Mouse (Mus musculus) small intestine, adult 2 months (tissue): ENCODE results near the gene Cd47. TPM values are rescaled to one million over a fixed set of nuclear protein-coding genes. Genes with fewer than 3 reads are reported as not detected.

ENCODE experiments used
- H3K27ac ChIP-seq: fragments of 200-500 bp; 2 replicates; pipeline ENCODE4 v1.5.1; 2012; ENCODE audit warnings: low read depth, low read length, control low read depth, inconsistent platforms; ENCODE audit not compliant: insufficient read depth
- H3K27me3 ChIP-seq: fragments of 200-500 bp; 2 replicates; pipeline ENCODE4 v1.6.1; 2012; ENCODE audit warnings: mild to moderate bottlenecking, moderate library complexity, low read length, inconsistent platforms; ENCODE audit not compliant: control insufficient read depth, insufficient read depth
- H3K36me3 ChIP-seq: fragments of 200-500 bp; 2 replicates; pipeline ENCODE4 v1.6.1; 2012; ENCODE audit warnings: mild to moderate bottlenecking, low read length, control low read depth, inconsistent platforms; ENCODE audit not compliant: control insufficient read depth, insufficient read depth
- H3K4me1 ChIP-seq: fragments of 200-500 bp; 2 replicates; pipeline ENCODE4 v1.6.1; 2012; ENCODE audit warnings: low read length, inconsistent platforms, mixed read lengths; ENCODE audit not compliant: control insufficient read depth, insufficient read depth, insufficient read length
- H3K4me3 ChIP-seq: fragments of 200-500 bp; 2 replicates; pipeline ENCODE4 v1.5.1; 2012; ENCODE audit warnings: low read depth, mild to moderate bottlenecking, control low read depth, inconsistent platforms, low read length, moderate library complexity
- CTCF ChIP-seq: fragments of 200-500 bp; IDR thresholded peaks from 2 replicates; pipeline ENCODE4 v1.5.1; 2012; ENCODE audit warnings: low read depth, mild to moderate bottlenecking, control low read depth, inconsistent platforms, low read length, moderate library complexity, mixed read lengths; ENCODE audit not compliant: insufficient replicate concordance, insufficient read length; ENCODE audit errors: extremely low read depth
- POLR2A ChIP-seq: fragments of 200-500 bp; IDR thresholded peaks from 2 replicates; pipeline ENCODE4 v1.6.1; 2012; ENCODE audit warnings: low read depth, mild to moderate bottlenecking, control low read depth, inconsistent platforms, low read length, moderate library complexity
- WGBS: fragments of 180-500 bp; shearing (Covaris S2); methylation state at CpG from one replicate; pipeline ENCODE4 v1.1.7; 2018; 5-methylcytosine and 5-hydroxymethylcytosine counted together
- polyA plus RNA-seq: library from polyadenylated mRNA; depleted of rRNA; stranded (reverse); fragments of >200 nt; gene quantifications from 2 replicates; pipeline ENCODE4 v1.2.3, GENCODE M21; 2012

The Cd47 gene
- polyA plus RNA-seq, 1 experiment, result 56.8 TPM

- TF ChIP-seq POLR2A (no peak), CTCF (no peak)
- WGBS, result 27% methylated on average over 9 of the region's 9 CpGs
- H3K4me3 ChIP-seq, result no peak overlapping the region
- H3K36me3 ChIP-seq, result no peaks in the 10 kb centered on the region
- 0 out of 2 replicates have a peak overlapping the region, but pooled peaks have one; percentile 39 for H3K27ac ChIP-seq
- peaks cover 5% of the 10 kb centered on the region; the same call in 1 of the 2 replicates for H3K4me1 ChIP-seq
- H3K27me3 ChIP-seq, result no peaks in the 10 kb centered on the region
Measured at GRCm38 (mm10) chr16:49923720-49924119, 123.4 kb downstream of the Cd47 start.

GRCm38 (mm10) chr16:49924941-49925340, 124.6 kb downstream of the Cd47 start:
- H3K27ac ChIP-seq, result no peak overlapping the region
- no peak overlapping the region for H3K4me3 ChIP-seq
- no peak for TF ChIP-seq CTCF
- TF ChIP-seq POLR2A, result no peak
- H3K4me1 ChIP-seq, result peaks cover 5% of the 10 kb centered on the region; the same call in 1 of the 2 replicates
- no peaks in the 10 kb centered on the region for H3K36me3 ChIP-seq
- 91% methylated on average over 1 of the region's 1 CpGs for WGBS
- no peaks in the 10 kb centered on the region for H3K27me3 ChIP-seq

GRCm38 (mm10) chr16:49933274-49933673, 132.9 kb downstream of the Cd47 start:
- Histone ChIP-seq H3K4me1 (peaks cover 8% of the 10 kb centered on the region), H3K4me3 (no peak overlapping the region), H3K27ac (no peak overlapping the region), H3K36me3 (no peaks in the 10 kb centered on the region), H3K27me3 (no peaks in the 10 kb centered on the region)
- no peak for TF ChIP-seq CTCF
- TF ChIP-seq POLR2A, result no peak
- 89% methylated on average over 5 of the region's 5 CpGs for WGBS

- H3K4me3 ChIP-seq, result no peak overlapping the region
- H3K36me3 ChIP-seq, result no peaks in the 10 kb centered on the region
- TF ChIP-seq CTCF (no peak), POLR2A (no peak)
- H3K4me1 ChIP-seq, result peaks cover 8% of the 10 kb centered on the region
- H3K27me3 ChIP-seq, result no peaks in the 10 kb centered on the region
- H3K27ac ChIP-seq, result no peak overlapping the region
- WGBS, result 84% methylated on average over 6 of the region's 6 CpGs
Measured at GRCm38 (mm10) chr16:49936008-49936443, 135.7 kb downstream of the Cd47 start.

GRCm38 (mm10) chr16:49936793-49937192, 136.5 kb downstream of the Cd47 start:
- no peak overlapping the region for H3K4me3 ChIP-seq
- 41% methylated on average over 5 of the region's 5 CpGs for WGBS
- H3K4me1 ChIP-seq, result peaks cover 8% of the 10 kb centered on the region

GRCm38 (mm10) chr16:49937218-49938165, 137.2 kb downstream of the Cd47 start:
- Histone ChIP-seq H3K27me3 (no peaks in the 10 kb centered on the region), H3K4me3 (0 out of 2 replicates have a peak overlapping the region, but pooled peaks have one; percentile 16), H3K36me3 (no peaks in the 10 kb centered on the region), H3K27ac (no peak overlapping the region; the same call in 1 of the 2 replicates), H3K4me1 (peaks cover 8% of the 10 kb centered on the region)
- TF ChIP-seq CTCF, result no peak
- TF ChIP-seq POLR2A, result no peak
- 23% methylated on average over 11 of the region's 11 CpGs for WGBS

More at GRCm38 (mm10) chr16:49936793-49937192, 136.5 kb downstream of the Cd47 start:
- H3K36me3 ChIP-seq, result no peaks in the 10 kb centered on the region
- TF ChIP-seq CTCF (no peak), POLR2A (no peak)
- H3K27me3 ChIP-seq, result no peaks in the 10 kb centered on the region
- H3K27ac ChIP-seq, result no peak overlapping the region

- no peak overlapping the region for H3K27ac ChIP-seq
- no peaks in the 10 kb centered on the region for H3K36me3 ChIP-seq
- H3K27me3 ChIP-seq, result no peaks in the 10 kb centered on the region
- H3K4me1 ChIP-seq, result peaks cover 8% of the 10 kb centered on the region
- H3K4me3 ChIP-seq, result no peak overlapping the region
- 77% methylated on average over 7 of the region's 7 CpGs for WGBS
- TF ChIP-seq CTCF (no peak), POLR2A (no peak)
Measured at GRCm38 (mm10) chr16:49938483-49939301, 138.4 kb downstream of the Cd47 start.
